Mouse (Mus musculus) testis, postnatal 14 days (tissue): ENCODE measurements around the gene Stpg3.
A peak's percentile ranks its signal among the peaks of the same experiment; 100 is the strongest.
"Not testable (repeated sequence)": the region's sequence is repeated elsewhere in the genome, so short reads cannot be mapped to it uniquely, and the experiment has no call there.

ENCODE experiments used
- DNase-seq: peaks from one replicate; pipeline ENCODE4 v3.0.0; 2021; ENCODE audit warnings: low spot score

Stpg3 gene

GRCm38 (mm10) chr2:25214444-25214843, at the start of gene Stpg3:
Gene Stpg3, minus strand, starts transcription at chr2:25214637.
- DNase-seq, result no peak

- DNase-seq, result no peak
These were observed 49.3 kb upstream of the Stpg3 start for GRCm38 (mm10) chr2:25263623-25264285.

GRCm38 (mm10) chr2:25262795-25263622, 48.6 kb upstream of the Stpg3 start:
- DNase-seq, result peak; percentile 46

GRCm38 (mm10) chr2:25262291-25262767, 47.9 kb upstream of the Stpg3 start, which contains the start of gene Tprn:
Gene Tprn, plus strand, starts transcription at chr2:25262618.
- DNase-seq, result peak; percentile 96

GRCm38 (mm10) chr2:25261870-25262269, 47.4 kb upstream of the Stpg3 start:
- no peak for DNase-seq

- DNase-seq, result no peak
These were observed 44.5 kb upstream of the Stpg3 start for GRCm38 (mm10) chr2:25258887-25259286.

GRCm38 (mm10) chr2:25257250-25257649, 42.8 kb upstream of the Stpg3 start:
- not testable (repeated sequence) for DNase-seq

GRCm38 (mm10) chr2:25256443-25257109, 42.1 kb upstream of the Stpg3 start:
- DNase-seq, result not testable (repeated sequence)

GRCm38 (mm10) chr2:25255284-25255779, 40.9 kb upstream of the Stpg3 start, which contains the start of gene Tmem203:
Gene Tmem203, plus strand, starts transcription at chr2:25255439.
- DNase-seq, result peak; percentile 89

- DNase-seq, result no peak
These were observed 37.9 kb upstream of the Stpg3 start for GRCm38 (mm10) chr2:25252331-25252730.

GRCm38 (mm10) chr2:25246183-25247072, 32.0 kb upstream of the Stpg3 start, which contains the start of gene AL732309.1:
Gene AL732309.1, minus strand, starts transcription at chr2:25246863.
- no peak for DNase-seq

- no peak for DNase-seq
These were observed 29.7 kb upstream of the Stpg3 start for GRCm38 (mm10) chr2:25244144-25244543.

- peak; percentile 60 for DNase-seq
These were observed 28.9 kb upstream of the Stpg3 start for GRCm38 (mm10) chr2:25243342-25243741.

- no peak for DNase-seq
These were observed 27.7 kb upstream of the Stpg3 start, which contains the start of the genes Rnf208 and Cysrt1 for GRCm38 (mm10) chr2:25242101-25242506. Gene Rnf208, plus strand, starts transcription at chr2:25242255. Gene Cysrt1, minus strand, starts transcription at chr2:25242452.

- DNase-seq, result no peak
These were observed 27.0 kb upstream of the Stpg3 start for GRCm38 (mm10) chr2:25241438-25241775.

GRCm38 (mm10) chr2:25240723-25241437, 26.4 kb upstream of the Stpg3 start:
- peak; percentile 76 for DNase-seq

- no peak for DNase-seq
These were observed 25.9 kb upstream of the Stpg3 start for GRCm38 (mm10) chr2:25240310-25240709.

- no peak for DNase-seq
These were observed 25.3 kb upstream of the Stpg3 start for GRCm38 (mm10) chr2:25239766-25240165.

GRCm38 (mm10) chr2:25238106-25238505, 23.7 kb upstream of the Stpg3 start:
- no peak for DNase-seq

GRCm38 (mm10) chr2:25237522-25237921, 23.1 kb upstream of the Stpg3 start:
- DNase-seq, result no peak
